Mouse (Mus musculus): ENCODE results near the gene Bloc1s2.

- TF ChIP-seq CTCF (IDR thresholded peaks at IDR 0.05; ENCODE audit: control insufficient read depth, insufficient read depth, insufficient replicate concordance, low read depth, low read length), result no peak
- TF ChIP-seq POLR2A (IDR thresholded peaks at IDR 0.05; ENCODE audit: control insufficient read depth, low read depth, low read length), result no peak
These were observed 2.7 kb upstream of the Bloc1s2 start for GRCm38 (mm10) chr19:44148991-44149390.
